In genomic region chr17:19778994-19779393, GRCm38 (mm10) we compare ENCODE assay signal across 47 mouse cellular contexts. TPM values are rescaled to one million over a fixed set of nuclear protein-coding genes. Genes with fewer than 3 reads are reported as not detected.
"Had no signal": no experiment of that assay in that cellular context is flagged by ENCODE, and none has a peak within 500 bp of the region (broad histone marks: within the 10 kb centered on the region; RNA-seq: fewer than 3 reads in every experiment).

No protein-coding gene starts in this region.

- DNase-seq: left cerebral cortex, postnatal 4 days; liver; liver, embryonic 13.5 days; liver, postnatal 0 days; lung, adult 18-20 months; lung, adult 2 months; lung, embryonic 14.5 days; lung, postnatal 10 days; lung, postnatal 14 days; lung, postnatal 36 days; lung, postnatal 4 days; midbrain, embryonic 14.5 days had no signal

- H3K9ac ChIP-seq: limb, embryonic 12.5 days; limb, embryonic 13.5 days; limb, embryonic 15.5 days; liver, embryonic 12.5 days; liver, embryonic 13.5 days; liver, embryonic 14.5 days; liver, embryonic 15.5 days; liver, postnatal 0 days; lung, embryonic 14.5 days; lung, embryonic 15.5 days; midbrain, embryonic 12.5 days; midbrain, embryonic 13.5 days; midbrain, embryonic 15.5 days; neural tube, embryonic 12.5 days had no signal

- H3K36me3 ChIP-seq: limb, embryonic 10.5 days; limb, embryonic 12.5 days; limb, embryonic 13.5 days; limb, embryonic 15.5 days; liver, embryonic 12.5 days; liver, embryonic 13.5 days; liver, embryonic 15.5 days; lung, embryonic 15.5 days; midbrain, embryonic 10.5 days; midbrain, embryonic 12.5 days; midbrain, embryonic 13.5 days; midbrain, embryonic 15.5 days; neural tube, embryonic 12.5 days had no signal

- H3K4me3 ChIP-seq: limb, embryonic 10.5 days; limb, embryonic 12.5 days; limb, embryonic 13.5 days; limb, embryonic 15.5 days; liver, embryonic 12.5 days; liver, embryonic 13.5 days; liver, embryonic 15.5 days; lung, embryonic 15.5 days; megakaryocyte, embryonic 14.5 days; midbrain, embryonic 10.5 days; midbrain, embryonic 12.5 days; midbrain, embryonic 13.5 days; midbrain, embryonic 15.5 days; myocyte; neural tube, embryonic 12.5 days had no signal

- H3K9me3 ChIP-seq: limb, embryonic 10.5 days; limb, embryonic 15.5 days; liver, embryonic 12.5 days; liver, embryonic 15.5 days; lung, embryonic 15.5 days; megakaryocyte, embryonic 14.5 days had no signal

- H3K27ac ChIP-seq: limb, embryonic 10.5 days; limb, embryonic 12.5 days; limb, embryonic 13.5 days; limb, embryonic 15.5 days; liver, embryonic 12.5 days; liver, embryonic 13.5 days; liver, embryonic 14.5 days; liver, embryonic 15.5 days; lung, embryonic 15.5 days; macrophage; midbrain, embryonic 10.5 days; midbrain, embryonic 12.5 days; midbrain, embryonic 13.5 days; midbrain, embryonic 15.5 days; neural tube, embryonic 12.5 days had no signal

- H3K4me1 ChIP-seq: limb, embryonic 10.5 days; limb, embryonic 12.5 days; limb, embryonic 13.5 days; limb, embryonic 15.5 days; liver, embryonic 12.5 days; liver, embryonic 13.5 days; liver, embryonic 15.5 days; lung, embryonic 15.5 days; megakaryocyte, embryonic 14.5 days; midbrain, embryonic 10.5 days; midbrain, embryonic 12.5 days; midbrain, embryonic 13.5 days; midbrain, embryonic 15.5 days; neural tube, embryonic 12.5 days had no signal

- H3K27me3 ChIP-seq: limb, embryonic 12.5 days; limb, embryonic 13.5 days; limb, embryonic 15.5 days; liver, embryonic 12.5 days; liver, embryonic 13.5 days; liver, embryonic 15.5 days; lung, embryonic 15.5 days; megakaryocyte, embryonic 14.5 days; midbrain, embryonic 12.5 days; midbrain, embryonic 13.5 days; midbrain, embryonic 15.5 days; neural tube, embryonic 12.5 days had no signal

RNA-seq across cellular contexts. Expression of gene Vmn2r103, which starts 5.8 kb away (rescaled TPM):
- total RNA-seq: left cerebral cortex, postnatal 10 days; left cerebral cortex, postnatal 14 days; left cerebral cortex, postnatal 25 days; left cerebral cortex, postnatal 36 days; left cerebral cortex, postnatal 4 days; liver, adult 2 months; megakaryocyte progenitor cell, adult 5-6 weeks; megakaryocyte, adult 5-6 weeks; megakaryocyte-erythroid progenitor cell, adult 5-6 weeks; midbrain, postnatal 0 days; monocyte, adult 5-6 weeks had no signal
- polyA plus RNA-seq: limb, embryonic 10.5 days; limb, embryonic 11.5 days; limb, embryonic 12.5 days; limb, embryonic 13.5 days; limb, embryonic 14.5 days; limb, embryonic 15.5 days; liver, adult 2 months; liver, embryonic 11.5 days; liver, embryonic 12.5 days; liver, embryonic 13.5 days; liver, embryonic 14.5 days; liver, embryonic 15.5 days; liver, embryonic 16.5 days; liver, postnatal 0 days; lung, adult 2 months; lung, embryonic 14.5 days; lung, embryonic 15.5 days; lung, embryonic 16.5 days; lung, postnatal 0 days; macrophage; midbrain, embryonic 10.5 days; midbrain, embryonic 11.5 days; midbrain, embryonic 12.5 days; midbrain, embryonic 13.5 days; midbrain, embryonic 14.5 days; midbrain, embryonic 15.5 days; midbrain, embryonic 16.5 days; midbrain, postnatal 0 days; myocyte; neural tube, embryonic 11.5 days; neural tube, embryonic 12.5 days had no signal
